Mouse (Mus musculus) CH12.LX (cell line): ENCODE measurements around the gene Atp6v0a4. TPM values are rescaled to one million over a fixed set of nuclear protein-coding genes. Genes with fewer than 3 reads are reported as not detected.

Source experiments
- DNase-seq: peaks from one replicate; pipeline ENCODE4 v3.0.0-alpha.2; 2013; ENCODE audit errors: extremely low read depth
- H3K27ac ChIP-seq: 2 replicates; pipeline ENCODE4 v1.5.1; 2012; ENCODE audit warnings: low read depth, mild to moderate bottlenecking, control low read depth, moderate library complexity; ENCODE audit not compliant: insufficient read depth
- H3K27me3 ChIP-seq: replicated peaks from 2 replicates; pipeline ENCODE3; 2012; ENCODE audit warnings: inconsistent platforms
- H3K36me3 ChIP-seq, 2 experiments: replicated peaks in 1 of 2; 2 replicates each; pipeline versions ENCODE3 to v1.6.1; 2012; ENCODE audit warnings: inconsistent platforms in 1 of 2, low read length in 1 of 2, mild to moderate bottlenecking in 1 of 2, mixed read lengths in 1 of 2, moderate library complexity in 1 of 2; ENCODE audit not compliant: control insufficient read depth in 1 of 2, insufficient read depth in 1 of 2
- H3K4me1 ChIP-seq, 2 experiments: 2 replicates each; pipeline ENCODE4 v1.6.1; 2012; ENCODE audit warnings: inconsistent platforms in 1 of 2, moderate library complexity in 1 of 2; ENCODE audit not compliant: insufficient read depth in 2 of 2, control insufficient read depth in 1 of 2
- H3K4me2 ChIP-seq: 2 replicates; pipeline ENCODE4 v1.6.1; 2012; ENCODE audit warnings: low read depth, mild to moderate bottlenecking, control low read depth; ENCODE audit not compliant: poor library complexity, insufficient read depth, severe bottlenecking
- H3K4me3 ChIP-seq, 3 experiments: fragments of 150-350 bp in 1 of 3; sonication (generic) in 1 of 3; replicated peaks in 1 of 3; 2 replicates each; pipeline versions ENCODE3 to v1.5.1; 2011 to 2012; ENCODE audit warnings: low read depth in 2 of 3, low read length in 2 of 3, mild to moderate bottlenecking in 2 of 3, moderate library complexity in 2 of 3, control low read depth in 1 of 3, improper control_type of control experiment in 1 of 3, inconsistent platforms in 1 of 3, mixed read lengths in 1 of 3; ENCODE audit not compliant: poor library complexity in 1 of 3
- H3K79me2 ChIP-seq: replicated peaks from 2 replicates; pipeline ENCODE4 v1.6.1; 2012; ENCODE audit warnings: mild to moderate bottlenecking, moderate library complexity; ENCODE audit not compliant: control insufficient read depth, poor library complexity, insufficient read depth, severe bottlenecking; ENCODE audit errors: extremely low read depth
- H3K9ac ChIP-seq: 2 replicates; pipeline ENCODE4 v1.6.1; 2012; ENCODE audit warnings: low read depth, mild to moderate bottlenecking, control low read depth, moderate library complexity; ENCODE audit not compliant: insufficient read depth
- H3K9me3 ChIP-seq: replicated peaks from 2 replicates; pipeline ENCODE3; 2012; ENCODE audit warnings: low read length, inconsistent platforms, mixed read lengths
- BHLHE40 ChIP-seq: IDR thresholded peaks from 2 replicates; pipeline ENCODE4 v1.6.1; 2011; ENCODE audit warnings: mild to moderate bottlenecking, low read depth, low read length, improper control_type of control experiment
- CHD1 ChIP-seq: IDR thresholded peaks from 2 replicates; pipeline ENCODE4 v1.6.1; 2012; ENCODE audit warnings: low read depth, low read length, improper control_type of control experiment, inconsistent platforms
- CTCF ChIP-seq, 2 experiments: IDR thresholded peaks in 1 of 2; conservative IDR thresholded peaks in 1 of 2; 2 replicates each; pipeline ENCODE4 v1.5.1; 2011 to 2012; ENCODE audit warnings: low read depth in 2 of 2, low read length in 2 of 2, improper control_type of control experiment in 1 of 2, inconsistent platforms in 1 of 2, mild to moderate bottlenecking in 1 of 2, moderate library complexity in 1 of 2
- ELF1 ChIP-seq: IDR thresholded peaks from 2 replicates; pipeline ENCODE4 v1.6.1; 2014; ENCODE audit warnings: low read depth, mild to moderate bottlenecking, inconsistent platforms, low read length, improper control_type of control experiment
- EP300 ChIP-seq: IDR thresholded peaks from 2 replicates; pipeline ENCODE4 v1.6.1; 2011; ENCODE audit warnings: low read length, improper control_type of control experiment
- IRF4 ChIP-seq: IDR thresholded peaks from 2 replicates; pipeline ENCODE4 v1.6.1; 2014; ENCODE audit warnings: low read depth, mild to moderate bottlenecking, inconsistent platforms, low read length, improper control_type of control experiment
- MAFK ChIP-seq: IDR thresholded peaks from 2 replicates; pipeline ENCODE4 v1.6.1; 2011; ENCODE audit warnings: low read length, improper control_type of control experiment; ENCODE audit not compliant: insufficient replicate concordance
- MAX ChIP-seq: IDR thresholded peaks from 2 replicates; pipeline ENCODE4 v1.6.1; 2011; ENCODE audit warnings: low read length, improper control_type of control experiment
- MEF2A ChIP-seq: IDR thresholded peaks from 2 replicates; pipeline ENCODE4 v1.6.1; 2014; ENCODE audit warnings: low read depth, mild to moderate bottlenecking, inconsistent platforms, low read length, improper control_type of control experiment, borderline replicate concordance
- MXI1 ChIP-seq: IDR thresholded peaks from 2 replicates; pipeline ENCODE4 v1.6.1; 2011; ENCODE audit warnings: mild to moderate bottlenecking, low read depth, low read length, improper control_type of control experiment
- MYC ChIP-seq: IDR thresholded peaks from 2 replicates; pipeline ENCODE4 v1.6.1; 2011; ENCODE audit warnings: low read depth, mild to moderate bottlenecking, improper control_type of control experiment, low read length
- PAX5 ChIP-seq: IDR thresholded peaks from 2 replicates; pipeline ENCODE4 v1.6.1; 2012; ENCODE audit warnings: low read length, inconsistent platforms, mixed read lengths
- SMC3 ChIP-seq: IDR thresholded peaks from 2 replicates; pipeline ENCODE4 v1.6.1; 2011; ENCODE audit warnings: low read depth, low read length, improper control_type of control experiment
- UBTF ChIP-seq: IDR thresholded peaks from 2 replicates; pipeline ENCODE4 v1.6.1; 2012; ENCODE audit warnings: low read depth, mild to moderate bottlenecking, inconsistent platforms, low read length, improper control_type of control experiment, moderate library complexity
- USF1 ChIP-seq: IDR thresholded peaks from 2 replicates; pipeline ENCODE4 v1.6.1; 2014; ENCODE audit warnings: low read depth, mild to moderate bottlenecking, inconsistent platforms, low read length, improper control_type of control experiment
- dilution Hi-C: fragments of 300-500 bp; cut with MboI; formaldehyde crosslinking; loops from 2 replicates; pipeline ENCODE4 v1.14.3; 2020; ENCODE audit warnings: low sequenced_read_pairs; ENCODE audit not compliant: extremely low pct_unique_long_range_greater_than_20kb, extremely low pct_ligation_motif_present
- in situ Hi-C: fragments of 300-500 bp; cut with MboI; formaldehyde crosslinking; loops from 3 replicates; pipeline ENCODE4 v1.14.3; 2019; ENCODE audit warnings: low sequenced_read_pairs, low pct_ligation_motif_present, low pct_unique_long_range_greater_than_20kb, mixed read lengths
- polyA plus RNA-seq: library from polyadenylated mRNA; unstranded; fragments of >175 nt; gene quantifications from 2 replicates; pipeline ENCODE4 v1.2.1, GENCODE M21; 2012; ENCODE audit warnings: low read depth; ENCODE audit not compliant: insufficient read length
- total RNA-seq, 2 experiments: library from RNA; depleted of rRNA; stranded (reverse); fragments of 300-350 nt in 1 of 2; fragments of >200 nt in 1 of 2; gene quantifications; 2 replicates each; pipeline ENCODE4 v1.2.3; 2012 to 2014

The Atp6v0a4 gene
- total and polyA plus RNA-seq, 3 experiments = not detected

DNA sequence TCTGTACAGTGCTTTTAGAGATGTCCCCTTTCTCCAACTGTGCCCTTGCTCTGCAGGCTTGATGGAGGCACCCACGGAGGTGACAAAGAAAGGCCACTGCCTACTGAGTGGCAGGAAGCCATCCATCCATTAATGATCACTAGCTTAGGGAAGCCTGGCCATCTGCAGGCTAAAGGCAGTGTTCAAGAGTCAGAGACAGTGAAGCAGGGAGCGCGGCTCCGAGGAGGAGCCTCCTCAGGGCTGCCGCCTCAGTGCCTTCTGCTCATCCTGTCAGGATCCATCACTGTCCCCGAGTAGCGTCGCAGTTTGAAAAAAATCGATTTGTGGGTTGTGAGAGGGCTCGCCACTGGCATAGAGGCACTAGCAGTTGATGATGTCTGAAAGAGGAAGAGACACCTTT, 24.2 kb upstream of the Atp6v0a4 start:
- Histone ChIP-seq H3K4me1 (peaks cover 6 to 8% of the 10 kb centered on the region in 2 experiments; a peak in 3 of 4 replicates), H3K4me3 (no peak overlapping the region), H3K79me2 (no peaks in the 10 kb centered on the region), H3K27ac (no peak overlapping the region), H3K4me2 (no peak overlapping the region), H3K36me3 (peaks cover 0 to 47% of the 10 kb centered on the region in 2 experiments), H3K9me3 (no peaks in the 10 kb centered on the region), H3K27me3 (no peaks in the 10 kb centered on the region), H3K9ac (no peak overlapping the region)
- no peak for TF ChIP-seq SMC3
- TF ChIP-seq EP300 = no peak
- no peak for TF ChIP-seq MEF2A
- no peak for TF ChIP-seq IRF4
- in situ Hi-C loops = no loop called here
- dilution Hi-C loops = no loop called here
- no peak for DNase-seq

DNA sequence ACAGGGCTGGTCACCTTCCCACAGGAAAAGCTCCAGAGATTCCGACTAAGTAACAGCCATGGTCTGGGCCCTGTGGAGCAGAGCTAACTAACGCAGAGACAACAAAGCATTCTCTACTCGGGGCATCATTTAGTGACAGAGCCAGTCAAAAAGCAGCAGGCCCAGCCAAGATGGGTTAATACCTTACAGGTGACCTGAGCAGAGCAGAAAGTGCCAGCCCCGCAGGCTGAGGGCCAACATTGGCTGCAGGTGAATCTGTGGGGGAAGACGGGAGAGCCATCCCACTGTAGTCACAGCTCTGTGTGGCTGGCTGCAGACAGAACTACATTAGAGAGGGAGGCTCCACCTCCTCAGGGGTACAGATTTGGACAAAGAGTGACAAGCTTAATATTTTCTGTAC, 22.9 kb upstream of the Atp6v0a4 start:
- no peak for DNase-seq
- Histone ChIP-seq H3K36me3 (peaks cover 0 to 49% of the 10 kb centered on the region in 2 experiments), H3K27ac (no peak overlapping the region), H3K79me2 (no peaks in the 10 kb centered on the region), H3K4me3 (no peak overlapping the region), H3K9ac (no peak overlapping the region), H3K4me2 (no peak overlapping the region), H3K9me3 (no peaks in the 10 kb centered on the region), H3K27me3 (no peaks in the 10 kb centered on the region), H3K4me1 (peaks cover 6 to 8% of the 10 kb centered on the region in 2 experiments; a peak in 3 of 4 replicates)
- in situ Hi-C loops (no loop called here), dilution Hi-C loops (no loop called here)
- TF ChIP-seq CHD1 (no peak), BHLHE40 (no peak), MXI1 (no peak), EP300 (no peak), ELF1 (no peak), PAX5 (no peak), UBTF (no peak), MAX (no peak), CTCF (conservative IDR thresholded peaks at IDR 0.05 in 1 of 2, IDR thresholded peaks at IDR 0.05 in 1 of 2; ENCODE audit: low read depth in 2 of 2, low read length in 2 of 2) (no peak), USF1 (no peak), SMC3 (no peak), MYC (no peak), MAFK (no peak)
